Mouse (Mus musculus) kidney, embryonic 14.5 days (tissue): Measurements from ENCODE around the gene Stum. TPM values are rescaled to one million over a fixed set of nuclear protein-coding genes. Genes with fewer than 3 reads are reported as not detected.

Experiments
- ATAC-seq: fragments of 200-750 bp; cut with Nextera tagmentation; 2 replicates; pipeline ENCODE4 v1.8.0; 2017; ENCODE audit warnings: moderate number of reproducible peaks, mild to moderate bottlenecking, moderate TSS enrichment, moderate library complexity; ENCODE audit not compliant: low FRiP score, low TSS enrichment
- H3K27ac ChIP-seq: fragments of 300-500 bp; sonication (generic); 2 replicates; pipeline ENCODE4 v1.5.1; 2014; ENCODE audit warnings: low read depth, mild to moderate bottlenecking, low read length, moderate library complexity, mixed read lengths
- H3K27me3 ChIP-seq: fragments of 300-500 bp; sonication (generic); 2 replicates; pipeline ENCODE4 v1.6.1; 2014; ENCODE audit warnings: mild to moderate bottlenecking, low read length; ENCODE audit not compliant: control insufficient read depth, insufficient read depth
- H3K36me3 ChIP-seq: fragments of 300-500 bp; sonication (generic); 2 replicates; pipeline ENCODE4 v1.6.1; 2014; ENCODE audit warnings: low read length, mixed read lengths; ENCODE audit not compliant: control insufficient read depth, insufficient read depth
- H3K4me1 ChIP-seq: fragments of 300-500 bp; sonication (generic); 2 replicates; pipeline ENCODE4 v1.6.1; 2014; ENCODE audit warnings: low read length, mixed read lengths; ENCODE audit not compliant: control insufficient read depth, insufficient read depth
- H3K4me2 ChIP-seq: fragments of 300-500 bp; sonication (generic); replicated peaks from 2 replicates; pipeline ENCODE4 v1.6.1; 2014; ENCODE audit warnings: low read depth, mild to moderate bottlenecking, low read length
- H3K4me3 ChIP-seq: fragments of 300-500 bp; sonication (generic); 2 replicates; pipeline ENCODE4 v1.5.1; 2014; ENCODE audit warnings: mild to moderate bottlenecking, low read length
- H3K9ac ChIP-seq: fragments of 300-500 bp; sonication (generic); 2 replicates; pipeline ENCODE4 v1.6.1; 2014; ENCODE audit warnings: low read depth, mild to moderate bottlenecking, low read length, moderate library complexity
- H3K9me3 ChIP-seq: fragments of 300-500 bp; sonication (generic); 2 replicates; pipeline ENCODE4 v1.6.1; 2016; ENCODE audit warnings: low read length; ENCODE audit not compliant: control insufficient read depth
- WGBS: fragments of 180-500 bp; shearing (Covaris S2); extraction: QIAGEN DNeasy Blood & Tissue Kit; methylation state at CpG from one replicate; pipeline ENCODE4 v1.1.7; 2014; 5-methylcytosine and 5-hydroxymethylcytosine counted together
- polyA plus RNA-seq: library from polyadenylated mRNA; unstranded; fragments of >200 nt; fragmentation: Nextera tagmentation; extraction: Ambion mirVana; gene quantifications from 2 replicates; pipeline ENCODE4 v1.2.1, GENCODE M21; 2014

The Stum gene
- polyA plus RNA-seq, 1 experiment from 2014 or later, result 1.8 TPM

GRCm38 (mm10) chr1:180518412-180518811 is 35.1 kb upstream of the Stum start:
- H3K4me2 ChIP-seq, result no peak overlapping the region
- H3K27ac ChIP-seq, result no peak overlapping the region
- ATAC-seq, result no peak
- H3K27me3 ChIP-seq, result no peaks in the 10 kb centered on the region
- no peaks in the 10 kb centered on the region for H3K4me1 ChIP-seq
- no peaks in the 10 kb centered on the region for H3K9me3 ChIP-seq
- 30% methylated on average over 8 of the region's 8 CpGs for WGBS
- no peak overlapping the region for H3K4me3 ChIP-seq
- no peak overlapping the region for H3K9ac ChIP-seq
- no peaks in the 10 kb centered on the region for H3K36me3 ChIP-seq

GRCm38 (mm10) chr1:180517390-180518054 is 34.2 kb upstream of the Stum start:
- ATAC-seq, result no peak
- H3K4me2 ChIP-seq, result no peak overlapping the region
- H3K9me3 ChIP-seq, result no peaks in the 10 kb centered on the region
- no peak overlapping the region for H3K4me3 ChIP-seq
- H3K27ac ChIP-seq, result no peak overlapping the region
- no peaks in the 10 kb centered on the region for H3K4me1 ChIP-seq
- H3K9ac ChIP-seq, result no peak overlapping the region
- WGBS, result 66% methylated on average over 10 of the region's 10 CpGs
- no peaks in the 10 kb centered on the region for H3K27me3 ChIP-seq
- H3K36me3 ChIP-seq, result no peaks in the 10 kb centered on the region

GRCm38 (mm10) chr1:180514077-180514476 is 30.8 kb upstream of the Stum start:
- Histone ChIP-seq H3K4me1 (peaks cover 9% of the 10 kb centered on the region), H3K4me3 (no peak overlapping the region), H3K27me3 (no peaks in the 10 kb centered on the region), H3K36me3 (no peaks in the 10 kb centered on the region), H3K27ac (no peak overlapping the region), H3K9me3 (no peaks in the 10 kb centered on the region), H3K9ac (no peak overlapping the region), H3K4me2 (no peak overlapping the region)
- 80% methylated on average over 2 of the region's 2 CpGs for WGBS
- no peak for ATAC-seq

GRCm38 (mm10) chr1:180510879-180511278 is 27.6 kb upstream of the Stum start:
- H3K27me3 ChIP-seq, result no peaks in the 10 kb centered on the region
- H3K4me2 ChIP-seq, result no peak overlapping the region
- WGBS, result 39% methylated on average over 4 of the region's 4 CpGs

GRCm38 (mm10) chr1:180510442-180510841 is 27.1 kb upstream of the Stum start:
- H3K27me3 ChIP-seq, result no peaks in the 10 kb centered on the region
- no peak overlapping the region for H3K27ac ChIP-seq
- no peaks in the 10 kb centered on the region for H3K9me3 ChIP-seq
- 28% methylated on average over 15 of the region's 15 CpGs for WGBS
- no peak overlapping the region for H3K4me3 ChIP-seq
- H3K9ac ChIP-seq, result no peak overlapping the region
- no peak overlapping the region for H3K4me2 ChIP-seq
- peaks cover 9% of the 10 kb centered on the region for H3K4me1 ChIP-seq
- peak; percentile 76 for ATAC-seq
- H3K36me3 ChIP-seq, result no peaks in the 10 kb centered on the region

More at GRCm38 (mm10) chr1:180510879-180511278, 27.6 kb upstream of the Stum start:
- H3K9ac ChIP-seq, result no peak overlapping the region
- H3K4me3 ChIP-seq, result no peak overlapping the region
- ATAC-seq, result no peak
- H3K9me3 ChIP-seq, result no peaks in the 10 kb centered on the region
- no peaks in the 10 kb centered on the region for H3K36me3 ChIP-seq
- H3K4me1 ChIP-seq, result peaks cover 9% of the 10 kb centered on the region
- no peak overlapping the region for H3K27ac ChIP-seq

- 59% methylated on average over 7 of the region's 7 CpGs for WGBS
- no peaks in the 10 kb centered on the region for H3K27me3 ChIP-seq
- H3K4me2 ChIP-seq, result no peak overlapping the region
- no peaks in the 10 kb centered on the region for H3K36me3 ChIP-seq
- H3K9me3 ChIP-seq, result no peaks in the 10 kb centered on the region
- H3K27ac ChIP-seq, result no peak overlapping the region
- ATAC-seq, result no peak
- H3K4me1 ChIP-seq, result peaks cover 9% of the 10 kb centered on the region
- no peak overlapping the region for H3K9ac ChIP-seq
- no peak overlapping the region for H3K4me3 ChIP-seq
These were observed 25.4 kb upstream of the Stum start for GRCm38 (mm10) chr1:180508662-180509061.

- H3K4me2 ChIP-seq, result no peak overlapping the region
- no peaks in the 10 kb centered on the region for H3K36me3 ChIP-seq
- no peaks in the 10 kb centered on the region for H3K9me3 ChIP-seq
- H3K4me1 ChIP-seq, result peaks cover 9% of the 10 kb centered on the region
- no peak overlapping the region for H3K9ac ChIP-seq
- no peaks in the 10 kb centered on the region for H3K27me3 ChIP-seq
- no peak for ATAC-seq
- H3K27ac ChIP-seq, result no peak overlapping the region
- H3K4me3 ChIP-seq, result no peak overlapping the region
- 67% methylated on average over 7 of the region's 7 CpGs for whole genome bisulfite sequencing
These were observed 24.0 kb upstream of the Stum start for GRCm38 (mm10) chr1:180507291-180507791.

- ATAC-seq, result no peak
- H3K9me3 ChIP-seq, result no peaks in the 10 kb centered on the region
- no peak overlapping the region for H3K4me3 ChIP-seq
- no peak overlapping the region for H3K9ac ChIP-seq
- H3K27ac ChIP-seq, result no peak overlapping the region
- H3K27me3 ChIP-seq, result no peaks in the 10 kb centered on the region
- no peaks in the 10 kb centered on the region for H3K36me3 ChIP-seq
- WGBS, result 92% methylated on average over 7 of the region's 7 CpGs
- no peak overlapping the region for H3K4me2 ChIP-seq
- peaks cover 9% of the 10 kb centered on the region for H3K4me1 ChIP-seq
These were observed 23.0 kb upstream of the Stum start for GRCm38 (mm10) chr1:180506341-180506740.

GRCm38 (mm10) chr1:180504899-180505298 is 21.6 kb upstream of the Stum start:
- Histone ChIP-seq H3K9me3 (no peaks in the 10 kb centered on the region), H3K9ac (no peak overlapping the region), H3K27ac (no peak overlapping the region), H3K4me3 (no peak overlapping the region), H3K27me3 (no peaks in the 10 kb centered on the region), H3K4me2 (no peak overlapping the region), H3K36me3 (no peaks in the 10 kb centered on the region), H3K4me1 (peaks cover under 1% of the 10 kb centered on the region; the same call in 1 of the 2 replicates)
- no peak for ATAC-seq
- 89% methylated on average over 5 of the region's 5 CpGs for WGBS
